Mouse (Mus musculus): ENCODE data around the gene Crybb1. TPM values are rescaled to one million over a fixed set of nuclear protein-coding genes. Genes with fewer than 3 reads are reported as not detected.

Gene Crybb1
- polyA plus RNA-seq, 1 experiment = 0.46 TPM

DNA sequence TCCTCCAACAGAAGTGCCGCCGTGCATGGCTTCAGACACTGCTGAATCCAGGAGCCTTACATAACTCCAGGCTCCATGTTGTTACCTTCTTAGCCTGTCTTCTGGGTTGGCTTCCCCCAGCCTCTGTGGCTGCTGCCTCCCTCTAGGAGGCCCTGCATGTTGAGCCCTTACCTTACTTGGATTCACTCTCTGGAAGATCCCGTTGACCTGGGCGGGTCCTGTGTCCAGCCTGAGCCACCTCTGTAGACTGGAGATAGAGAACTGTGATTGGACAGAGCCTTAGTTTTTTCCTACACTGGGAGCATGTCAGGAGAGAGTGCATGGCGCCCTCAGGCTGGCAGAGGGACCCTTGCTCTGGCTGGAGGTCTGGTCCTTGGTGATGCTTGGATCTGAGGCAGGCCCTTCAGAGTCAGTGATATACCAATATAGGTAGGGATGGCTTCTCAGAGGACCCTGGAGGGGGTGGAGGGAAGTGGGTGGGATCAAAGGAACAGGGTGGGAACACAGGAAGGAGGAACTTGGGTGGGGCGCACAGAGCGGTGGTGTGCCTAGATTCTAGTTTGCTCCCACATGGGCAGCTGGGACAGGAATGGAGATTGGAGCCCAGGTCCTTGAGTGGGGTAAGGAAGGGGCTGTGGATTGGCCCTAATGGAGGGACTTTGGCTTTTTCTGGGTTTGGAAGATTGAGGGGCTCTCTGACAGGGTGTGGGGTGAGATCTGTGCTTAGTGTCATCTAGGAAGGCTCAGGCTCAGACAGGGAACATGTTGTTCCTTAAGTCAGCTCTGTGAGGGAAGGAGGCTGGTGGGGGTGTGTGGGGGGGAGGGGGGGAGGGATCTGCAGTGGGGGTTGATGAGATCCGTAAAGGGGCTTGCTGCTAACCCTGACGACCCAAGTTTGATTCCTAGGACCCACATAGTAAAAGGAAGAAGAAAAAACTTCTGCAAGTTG lies 32.9 kb downstream of the Crybb1 start:
- TF ChIP-seq POLR2A (IDR thresholded peaks at IDR 0.05; ENCODE audit: low read depth, low read length) = no peak
- TF ChIP-seq CTCF (IDR thresholded peaks at IDR 0.05; ENCODE audit: extremely low read depth, insufficient read depth, insufficient read length, insufficient replicate concordance) = no peak
- H3K36me3 ChIP-seq (ENCODE audit: control insufficient read depth, insufficient read depth, low read length) = no peaks in the 10 kb centered on the region
- 82% methylated on average over 9 of the region's 9 CpGs for WGBS
- no peak for DNase-seq (ENCODE audit: low read depth in 1 of 2, low spot score in 2 of 2)
- H3K4me3 ChIP-seq (ENCODE audit: extremely low read depth, insufficient read depth, insufficient read length) = no peak overlapping the region
- H3K27me3 ChIP-seq (ENCODE audit: control insufficient read depth, insufficient read depth, low read length) = no peaks in the 10 kb centered on the region
- peaks cover 63% of the 10 kb centered on the region; the same call in 1 of the 2 replicates for H3K4me1 ChIP-seq (ENCODE audit: control insufficient read depth, insufficient read depth, insufficient read length)
- peak overlapping the region; percentile 85 for H3K27ac ChIP-seq (ENCODE audit: insufficient read depth, low read length)

DNA sequence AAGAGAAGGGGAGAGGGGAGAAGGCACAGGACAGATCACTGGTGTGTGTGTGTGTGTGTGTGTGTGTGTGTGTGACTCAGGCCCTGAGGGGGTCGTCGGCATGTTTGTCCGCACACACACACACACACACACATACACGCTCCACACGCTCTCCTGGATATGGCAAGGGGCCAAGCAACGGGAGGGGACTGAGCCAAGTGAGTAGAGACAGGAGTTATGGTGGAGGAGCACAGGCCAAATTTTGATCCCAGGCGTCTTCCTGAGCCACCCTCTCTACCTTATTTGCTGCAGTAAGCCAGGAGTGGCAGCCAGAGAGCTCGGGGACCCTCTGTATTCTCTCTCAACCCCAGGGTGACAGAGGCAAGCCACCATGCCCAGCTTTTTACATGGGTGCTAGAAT lies 33.6 kb downstream of the Crybb1 start:
- no peak overlapping the region; the same call in 1 of the 2 replicates for H3K4me3 ChIP-seq (ENCODE audit: extremely low read depth, insufficient read depth, insufficient read length)
- H3K4me1 ChIP-seq (ENCODE audit: control insufficient read depth, insufficient read depth, insufficient read length) = peaks cover 56% of the 10 kb centered on the region; the same call in 1 of the 2 replicates
- H3K27ac ChIP-seq (ENCODE audit: insufficient read depth, low read length) = 0 out of 2 replicates have a peak overlapping the region, but pooled peaks have one; percentile 11
- no peaks in the 10 kb centered on the region for H3K27me3 ChIP-seq (ENCODE audit: control insufficient read depth, insufficient read depth, low read length)
- WGBS = 79% methylated on average over 8 of the region's 8 CpGs
- no peak for TF ChIP-seq CTCF (IDR thresholded peaks at IDR 0.05; ENCODE audit: extremely low read depth, insufficient read depth, insufficient read length, insufficient replicate concordance)
- TF ChIP-seq POLR2A (IDR thresholded peaks at IDR 0.05; ENCODE audit: low read depth, low read length) = no peak
- no peak for DNase-seq (ENCODE audit: low read depth in 1 of 2, low spot score in 2 of 2)
- no peaks in the 10 kb centered on the region for H3K36me3 ChIP-seq (ENCODE audit: control insufficient read depth, insufficient read depth, low read length)

DNA sequence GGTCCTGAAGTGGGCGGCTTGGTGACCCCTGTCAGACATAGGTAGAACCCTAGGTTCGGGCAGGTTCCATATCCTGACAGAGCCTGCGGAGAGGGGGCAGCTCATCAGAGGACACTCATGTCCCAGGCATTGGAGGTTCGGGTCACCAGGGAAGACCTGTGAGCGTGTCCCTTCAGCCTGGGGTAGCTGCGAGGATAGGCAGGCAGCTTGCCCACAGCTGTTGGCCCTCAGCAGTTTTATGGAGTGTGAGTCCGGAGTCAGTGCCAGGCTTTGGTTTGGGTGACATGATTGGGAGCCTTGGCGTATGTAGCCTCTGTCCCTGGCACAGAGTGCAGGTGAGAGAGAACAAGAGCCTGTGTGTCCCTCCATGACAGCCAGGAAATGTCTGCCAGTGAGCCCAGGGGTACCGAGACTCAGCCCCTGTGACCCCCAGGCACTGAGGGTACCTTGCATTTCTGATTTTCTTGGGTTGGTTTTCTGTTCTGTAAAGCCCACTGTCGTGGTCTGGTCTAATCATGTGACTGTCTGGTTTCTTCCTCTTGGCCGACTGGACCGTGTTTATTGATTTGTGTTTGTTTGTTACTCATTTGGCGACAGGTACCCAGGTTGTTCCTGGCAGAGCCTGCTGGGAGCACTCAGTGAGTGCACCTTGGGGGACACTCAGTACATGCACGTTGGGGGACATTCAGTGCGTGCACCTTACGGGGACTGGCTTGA lies 34.4 kb downstream of the Crybb1 start:
- H3K27ac ChIP-seq (ENCODE audit: insufficient read depth, low read length) = no peak overlapping the region
- 86% methylated on average over 16 of the region's 16 CpGs for WGBS
- peaks cover 58% of the 10 kb centered on the region; the same call in 1 of the 2 replicates for H3K4me1 ChIP-seq (ENCODE audit: control insufficient read depth, insufficient read depth, insufficient read length)
- no peaks in the 10 kb centered on the region for H3K36me3 ChIP-seq (ENCODE audit: control insufficient read depth, insufficient read depth, low read length)
- no peak for DNase-seq (ENCODE audit: low read depth in 1 of 2, low spot score in 2 of 2)
- peak overlapping the region; percentile 4; the same call in 1 of the 2 replicates for H3K4me3 ChIP-seq (ENCODE audit: extremely low read depth, insufficient read depth, insufficient read length)
- TF ChIP-seq CTCF (IDR thresholded peaks at IDR 0.05; ENCODE audit: extremely low read depth, insufficient read depth, insufficient read length, insufficient replicate concordance) (no peak), POLR2A (IDR thresholded peaks at IDR 0.05; ENCODE audit: low read depth, low read length) (no peak)
- H3K27me3 ChIP-seq (ENCODE audit: control insufficient read depth, insufficient read depth, low read length) = no peaks in the 10 kb centered on the region

DNA sequence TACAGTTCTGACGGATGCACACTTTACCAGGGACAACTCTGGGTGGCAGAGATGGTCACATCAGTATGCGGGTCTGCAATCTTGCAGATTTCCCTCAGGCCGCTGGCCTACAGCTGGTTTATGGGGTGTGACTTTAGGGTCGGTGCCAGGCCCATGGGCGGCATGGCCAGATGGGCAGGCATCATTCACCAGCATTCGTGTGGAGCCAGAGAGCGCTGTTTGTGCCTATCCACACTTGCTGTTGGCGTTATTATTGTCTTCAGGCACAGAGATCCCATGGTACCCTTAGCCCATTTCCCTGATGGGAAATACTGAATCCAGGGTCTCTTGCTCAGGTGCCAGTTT lies 34.9 kb downstream of the Crybb1 start:
- no peaks in the 10 kb centered on the region for H3K36me3 ChIP-seq (ENCODE audit: control insufficient read depth, insufficient read depth, low read length)
- peaks cover 60% of the 10 kb centered on the region; the same call in 1 of the 2 replicates for H3K4me1 ChIP-seq (ENCODE audit: control insufficient read depth, insufficient read depth, insufficient read length)
- no peak overlapping the region for H3K4me3 ChIP-seq (ENCODE audit: extremely low read depth, insufficient read depth, insufficient read length)
- WGBS = 90% methylated on average over 8 of the region's 8 CpGs
- TF ChIP-seq CTCF (IDR thresholded peaks at IDR 0.05; ENCODE audit: extremely low read depth, insufficient read depth, insufficient read length, insufficient replicate concordance) (no peak), POLR2A (IDR thresholded peaks at IDR 0.05; ENCODE audit: low read depth, low read length) (no peak)
- no peak for DNase-seq (ENCODE audit: low read depth in 1 of 2, low spot score in 2 of 2)
- H3K27ac ChIP-seq (ENCODE audit: insufficient read depth, low read length) = no peak overlapping the region
- no peaks in the 10 kb centered on the region for H3K27me3 ChIP-seq (ENCODE audit: control insufficient read depth, insufficient read depth, low read length)

DNA sequence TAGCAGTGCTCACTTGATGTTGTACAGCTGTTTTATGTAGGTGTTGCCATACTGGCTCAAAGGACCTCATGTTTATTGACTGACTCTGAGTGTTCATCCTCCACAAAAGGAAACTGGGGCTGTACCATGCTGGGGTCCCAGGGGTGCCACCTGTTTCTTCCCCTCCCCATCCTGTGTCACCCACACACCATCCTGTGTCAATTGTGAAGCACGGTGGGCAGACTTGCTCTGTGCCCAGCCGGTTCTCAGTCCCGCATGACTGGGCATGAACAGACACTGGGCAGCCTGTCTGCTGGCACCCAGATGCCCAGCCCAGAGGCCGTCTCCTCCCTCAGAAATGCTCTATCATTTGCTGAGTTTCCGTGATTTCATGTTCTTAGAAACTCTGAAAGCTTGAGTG lies 36.3 kb downstream of the Crybb1 start:
- 25% methylated on average over 5 of the region's 5 CpGs for WGBS
- Histone ChIP-seq H3K27me3 (ENCODE audit: control insufficient read depth, insufficient read depth, low read length) (no peaks in the 10 kb centered on the region), H3K27ac (ENCODE audit: insufficient read depth, low read length) (peak overlapping the region; percentile 54), H3K4me3 (ENCODE audit: extremely low read depth, insufficient read depth, insufficient read length) (no peak overlapping the region), H3K4me1 (ENCODE audit: control insufficient read depth, insufficient read depth, insufficient read length) (peaks cover 54% of the 10 kb centered on the region; the same call in 1 of the 2 replicates), H3K36me3 (ENCODE audit: control insufficient read depth, insufficient read depth, low read length) (no peaks in the 10 kb centered on the region)
- TF ChIP-seq POLR2A (IDR thresholded peaks at IDR 0.05; ENCODE audit: low read depth, low read length) = no peak
- DNase-seq (ENCODE audit: low read depth in 1 of 2, low spot score in 2 of 2) = peak in 1 of 2 experiments; percentile 65

DNA sequence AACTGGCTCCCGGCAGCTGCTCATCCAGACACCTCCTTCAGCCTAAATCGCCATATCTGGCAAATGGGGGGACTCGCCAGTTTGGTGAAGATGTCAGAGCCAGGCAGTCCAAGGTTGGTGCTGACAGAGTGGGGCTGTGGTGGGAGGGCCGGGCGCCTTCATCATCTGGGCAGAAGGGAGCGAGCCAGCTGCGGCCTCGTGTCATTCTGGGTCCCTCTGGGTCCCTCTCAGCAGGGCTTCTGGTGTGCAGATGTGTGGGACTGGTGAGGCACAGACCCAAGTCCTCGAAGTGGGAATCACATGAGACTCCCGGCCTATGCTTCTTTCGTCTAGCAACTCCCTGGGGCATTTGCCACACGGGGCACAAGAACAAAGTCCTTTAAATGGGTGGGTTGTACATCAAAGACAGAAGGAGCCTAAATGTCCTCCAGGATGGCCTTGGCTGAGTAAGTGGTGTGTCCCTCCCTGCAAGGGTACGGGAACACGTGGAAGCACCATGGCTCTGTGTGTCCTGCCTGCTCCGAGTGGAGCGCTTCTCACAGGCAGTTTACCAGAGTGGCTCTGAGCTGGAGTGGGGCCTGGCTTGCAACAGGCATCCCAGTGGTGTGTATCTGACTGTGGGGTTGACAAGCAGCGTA lies 36.8 kb downstream of the Crybb1 start:
- 55% methylated on average over 17 of the region's 17 CpGs for WGBS
- H3K27me3 ChIP-seq (ENCODE audit: control insufficient read depth, insufficient read depth, low read length) = no peaks in the 10 kb centered on the region
- H3K4me3 ChIP-seq (ENCODE audit: extremely low read depth, insufficient read depth, insufficient read length) = no peak overlapping the region
- H3K4me1 ChIP-seq (ENCODE audit: control insufficient read depth, insufficient read depth, insufficient read length) = peaks cover 55% of the 10 kb centered on the region; the same call in 1 of the 2 replicates
- no peak for DNase-seq (ENCODE audit: low read depth in 1 of 2, low spot score in 2 of 2)
- TF ChIP-seq CTCF (IDR thresholded peaks at IDR 0.05; ENCODE audit: extremely low read depth, insufficient read depth, insufficient read length, insufficient replicate concordance) (no peak), POLR2A (IDR thresholded peaks at IDR 0.05; ENCODE audit: low read depth, low read length) (no peak)
- H3K36me3 ChIP-seq (ENCODE audit: control insufficient read depth, insufficient read depth, low read length) = no peaks in the 10 kb centered on the region
- peak overlapping the region; percentile 54 for H3K27ac ChIP-seq (ENCODE audit: insufficient read depth, low read length)
